Mouse (Mus musculus): ENCODE results near the gene Aldh3a2.

Gene Aldh3a2

GRCm38 (mm10) chr11:61271612-61272011 is 4.3 kb upstream of the Aldh3a2 start:
- no peak for DNase-seq

GRCm38 (mm10) chr11:61270406-61270805 is 3.1 kb upstream of the Aldh3a2 start:
- no peak for DNase-seq

- DNase-seq, result no peak
These were observed 1.5 kb upstream of the Aldh3a2 start for GRCm38 (mm10) chr11:61268626-61269349.

- DNase-seq, result no peak
These were observed 3.4 kb downstream of the Aldh3a2 start for GRCm38 (mm10) chr11:61263841-61264240.

- DNase-seq, result no peak
These were observed 4.7 kb downstream of the Aldh3a2 start for GRCm38 (mm10) chr11:61262516-61262915.

- DNase-seq, result no peak
These were observed 8.2 kb downstream of the Aldh3a2 start for GRCm38 (mm10) chr11:61259106-61259505.

GRCm38 (mm10) chr11:61252807-61253206 is 14.5 kb downstream of the Aldh3a2 start:
- no peak for DNase-seq

- no peak for DNase-seq
These were observed 15.5 kb downstream of the Aldh3a2 start for GRCm38 (mm10) chr11:61251741-61252140.

GRCm38 (mm10) chr11:61244406-61244805 is 22.9 kb downstream of the Aldh3a2 start:
- DNase-seq, result no peak

GRCm38 (mm10) chr11:61236015-61236414 is 31.2 kb downstream of the Aldh3a2 start:
- no peak for DNase-seq

- no peak for DNase-seq
These were observed 33.1 kb downstream of the Aldh3a2 start for GRCm38 (mm10) chr11:61234174-61234573.

GRCm38 (mm10) chr11:61231329-61231728 is 35.9 kb downstream of the Aldh3a2 start:
- peak; percentile 56 to 75 for DNase-seq

- peak; percentile 60 to 68 for DNase-seq
These were observed 38.9 kb downstream of the Aldh3a2 start for GRCm38 (mm10) chr11:61228406-61228805.

GRCm38 (mm10) chr11:61227816-61228215 is 39.4 kb downstream of the Aldh3a2 start:
- DNase-seq, result no peak

GRCm38 (mm10) chr11:61225941-61226412 is 41.3 kb downstream of the Aldh3a2 start:
- no peak for DNase-seq

GRCm38 (mm10) chr11:61225511-61225910 is 41.8 kb downstream of the Aldh3a2 start:
- DNase-seq, result no peak

GRCm38 (mm10) chr11:61224907-61225306 is 42.4 kb downstream of the Aldh3a2 start:
- no peak for DNase-seq

GRCm38 (mm10) chr11:61224234-61224744 is 43.0 kb downstream of the Aldh3a2 start:
- no peak for DNase-seq

- DNase-seq, result no peak
These were observed 44.1 kb downstream of the Aldh3a2 start for GRCm38 (mm10) chr11:61222971-61223745.

- no peak for DNase-seq
These were observed 45.3 kb downstream of the Aldh3a2 start for GRCm38 (mm10) chr11:61222007-61222406.

- no peak for DNase-seq
These were observed 46.9 kb downstream of the Aldh3a2 start for GRCm38 (mm10) chr11:61220156-61220881.

GRCm38 (mm10) chr11:61215936-61216335 is 51.3 kb downstream of the Aldh3a2 start:
- DNase-seq, result no peak

- DNase-seq, result no peak
These were observed 55.2 kb downstream of the Aldh3a2 start for GRCm38 (mm10) chr11:61212102-61212501.

Data from lung, adult 18-20 months (tissue).